Mouse (Mus musculus): Measurements from ENCODE around the gene T2. TPM values are rescaled to one million over a fixed set of nuclear protein-coding genes. Genes with fewer than 3 reads are reported as not detected.
"Not testable (repeated sequence)": the region's sequence is repeated elsewhere in the genome, so short reads cannot be mapped to it uniquely, and the experiment has no call there.

The T2 gene
- not detected in 2 replicates for total RNA-seq (2021)
- long read RNA-seq, result 0 reads

DNA sequence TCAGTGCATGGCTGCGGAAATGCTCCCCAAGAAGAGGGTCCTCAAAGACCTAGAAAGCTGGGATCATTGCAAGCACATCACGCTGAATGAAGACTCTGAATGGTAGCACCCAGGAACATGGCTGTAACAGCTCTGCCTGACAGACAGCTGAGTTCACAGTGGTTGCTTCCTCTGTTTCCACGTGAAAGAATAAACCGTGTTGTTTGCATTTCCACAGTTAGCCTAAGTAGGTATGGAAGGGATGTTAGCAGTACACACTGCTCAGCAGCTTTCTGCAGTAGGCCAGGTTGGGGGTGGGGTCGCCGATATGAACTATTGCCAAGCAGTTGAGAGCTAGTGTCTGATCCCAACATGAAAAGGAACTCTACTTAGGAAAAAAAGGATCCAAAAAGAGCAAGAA is at the start of gene T2:
Gene T2, plus strand, starts transcription at position 301 of the 400 bp plus-strand sequence.
- DNase-seq, result no peak

DNA sequence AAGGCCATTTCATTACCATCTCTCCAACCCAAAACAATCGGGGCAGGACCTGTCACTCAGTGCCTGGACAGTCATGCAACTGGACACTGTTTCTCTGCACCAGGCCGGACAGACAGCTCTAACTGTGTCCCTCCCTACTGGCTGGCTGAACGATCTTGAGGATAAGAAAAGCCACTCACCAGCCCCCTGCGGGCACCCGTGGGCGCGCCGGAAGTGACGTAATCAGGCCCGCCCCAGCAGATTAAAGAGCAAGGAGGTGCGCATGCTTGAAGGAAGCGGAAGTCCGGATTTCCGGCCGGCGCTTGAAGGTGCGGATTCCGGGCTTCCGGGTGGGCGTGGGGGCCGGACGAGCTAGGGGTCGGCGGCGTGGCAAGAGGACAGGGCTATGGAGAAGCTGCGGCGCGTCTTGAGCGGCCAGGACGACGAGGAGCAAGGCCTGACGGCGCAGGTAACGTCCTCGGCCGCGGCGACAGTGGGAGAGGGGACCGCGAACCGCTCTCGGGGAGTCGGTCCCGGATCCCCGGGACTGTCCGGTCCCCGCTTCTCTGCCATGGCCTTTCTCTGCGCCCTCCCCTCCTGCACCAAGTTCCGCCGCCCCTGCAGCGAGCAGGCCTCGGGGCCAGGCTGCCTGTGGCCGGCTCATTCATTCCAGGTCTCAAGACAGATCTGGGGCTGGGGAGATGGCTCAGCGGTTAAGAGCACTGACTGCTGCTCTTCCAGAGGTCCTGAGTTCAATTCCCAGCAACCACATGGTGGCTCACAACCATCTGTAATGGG is 44.8 kb upstream of the T2 start, which contains the start of gene Sft2d1:
Gene Sft2d1, plus strand, starts transcription at position 265 of the 777 bp plus-strand sequence.
- peak; percentile 98 for DNase-seq

DNA sequence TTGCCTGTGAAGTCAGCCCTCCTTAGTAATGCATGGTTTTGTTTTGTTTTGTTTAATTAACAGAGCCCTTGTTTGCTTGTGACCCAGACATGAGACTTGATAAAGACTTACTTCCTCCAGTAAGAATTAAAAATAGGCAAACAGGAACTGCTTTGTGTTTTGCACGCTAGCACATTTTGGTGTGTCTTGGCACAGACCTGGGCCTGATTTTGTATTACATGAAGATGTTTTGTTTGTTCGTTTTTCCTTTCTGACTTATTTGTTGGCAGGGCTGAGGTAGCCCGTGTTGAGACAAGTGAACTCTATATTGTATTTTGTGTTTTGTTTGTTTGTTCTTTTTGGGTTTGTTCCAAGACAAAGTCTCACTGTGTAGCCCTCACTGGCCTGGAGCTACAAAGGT is 44.0 kb upstream of the T2 start:
- DNase-seq, result no peak

DNA sequence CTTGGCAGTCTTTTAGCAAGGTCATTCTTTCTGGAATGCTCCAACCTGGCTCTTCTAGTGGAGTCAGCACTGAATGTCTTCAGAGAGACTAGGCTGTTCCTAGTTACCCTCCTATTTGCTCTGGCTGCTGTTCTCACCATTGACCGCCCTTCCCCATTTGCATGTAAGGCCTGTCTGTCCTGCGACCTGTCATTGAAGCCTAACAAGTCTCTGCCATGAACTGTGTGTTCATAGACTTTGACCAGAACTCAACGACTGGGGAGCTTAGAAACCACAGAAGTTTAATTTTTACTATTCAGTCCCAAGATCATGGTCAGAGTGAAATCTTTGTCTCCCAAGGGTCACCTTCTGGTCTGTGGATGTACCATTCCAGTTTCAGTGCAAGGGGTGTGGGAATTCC is 41.8 kb upstream of the T2 start:
- DNase-seq, result no peak

DNA sequence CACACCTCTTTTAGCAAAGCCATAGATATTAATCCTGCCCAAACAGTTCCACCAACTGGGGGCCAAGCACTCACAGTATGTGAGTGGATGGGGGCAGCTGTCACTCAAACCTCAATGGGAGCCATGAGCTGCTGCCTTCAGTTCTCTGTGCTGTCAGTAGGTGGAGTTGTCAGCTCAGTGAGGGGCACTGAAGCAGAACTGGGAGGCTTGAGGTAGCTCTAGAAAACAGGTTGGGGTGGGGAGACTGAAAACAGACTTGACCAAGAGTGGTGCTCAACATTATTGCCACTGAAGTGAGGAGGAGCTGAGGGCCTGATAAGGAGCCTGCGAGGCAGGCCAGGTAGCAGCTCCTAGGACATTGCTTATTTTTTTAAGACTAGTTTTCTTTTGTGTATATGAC is 39.5 kb upstream of the T2 start:
- DNase-seq, result no peak

DNA sequence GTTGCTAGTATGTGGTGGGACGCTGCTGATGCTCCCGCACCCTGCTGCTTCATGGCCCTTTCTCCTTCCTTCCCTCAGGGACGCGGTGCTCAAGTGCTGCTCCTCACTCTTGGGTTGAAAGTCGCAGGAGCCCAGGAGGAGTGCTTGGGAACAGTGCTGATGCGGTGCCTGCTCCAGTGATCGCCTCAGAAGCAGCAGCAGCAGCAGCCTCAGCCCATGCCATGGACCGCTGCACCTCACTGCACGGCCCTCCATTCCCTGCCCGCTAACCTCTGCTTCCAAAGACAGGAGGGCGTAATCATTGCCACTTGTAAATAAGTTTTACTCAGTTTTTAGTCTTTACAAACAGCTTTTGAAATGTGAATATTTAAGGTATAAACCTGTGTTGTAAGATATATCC is 28.9 kb upstream of the T2 start:
- not testable (repeated sequence) for DNase-seq

DNA sequence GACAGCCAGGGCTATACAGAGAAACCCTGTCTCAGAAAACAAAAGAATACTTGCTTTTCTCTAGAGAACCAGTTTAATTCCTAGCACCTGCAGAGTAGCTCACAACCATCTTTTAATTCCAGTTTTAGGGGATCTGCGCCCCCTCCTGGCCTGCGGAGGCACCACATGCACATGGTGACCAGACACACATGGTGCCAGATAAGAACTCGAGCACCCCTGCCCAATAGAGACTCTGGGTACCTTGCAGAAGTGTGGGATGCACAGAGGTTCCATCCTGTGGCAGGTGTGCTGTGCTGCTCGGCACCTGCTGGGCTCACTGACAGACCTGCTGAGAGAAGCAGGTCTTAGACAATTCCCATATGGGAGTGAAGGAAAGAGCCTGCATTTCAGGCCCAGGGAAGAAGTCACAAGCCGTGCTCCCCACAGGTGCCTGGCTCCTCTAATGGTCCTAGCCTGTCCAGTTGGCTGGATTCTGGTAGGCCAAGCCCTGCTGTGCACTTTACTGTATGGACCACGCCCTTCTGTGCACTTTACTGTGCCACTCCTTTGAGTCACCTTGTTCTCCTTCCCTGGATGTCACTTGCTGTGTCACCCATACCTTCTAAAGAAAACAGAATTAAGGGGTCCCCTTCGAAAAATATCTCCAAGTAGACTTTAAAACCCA is 27.1 kb upstream of the T2 start:
- no peak for DNase-seq

DNA sequence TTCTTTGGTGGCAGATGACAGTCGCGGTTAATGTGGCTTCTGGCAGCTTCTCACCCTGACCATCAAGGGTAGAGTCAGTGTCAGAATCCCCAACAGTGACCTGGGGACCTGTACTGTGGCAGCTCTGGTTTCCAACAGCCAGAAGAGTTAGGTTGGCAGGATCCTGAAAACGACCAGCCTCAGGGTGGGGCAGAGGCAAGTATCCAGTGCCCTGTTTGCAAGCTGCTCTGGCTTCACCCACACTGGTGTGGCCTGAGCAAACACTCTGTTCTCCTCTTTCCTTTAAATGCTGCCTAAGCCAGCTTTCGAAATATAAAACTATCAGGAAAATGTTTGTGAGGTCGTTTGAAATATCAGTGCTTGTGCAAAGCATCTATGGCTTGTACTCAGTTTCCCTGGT is 25.2 kb upstream of the T2 start:
- no peak for DNase-seq

DNA sequence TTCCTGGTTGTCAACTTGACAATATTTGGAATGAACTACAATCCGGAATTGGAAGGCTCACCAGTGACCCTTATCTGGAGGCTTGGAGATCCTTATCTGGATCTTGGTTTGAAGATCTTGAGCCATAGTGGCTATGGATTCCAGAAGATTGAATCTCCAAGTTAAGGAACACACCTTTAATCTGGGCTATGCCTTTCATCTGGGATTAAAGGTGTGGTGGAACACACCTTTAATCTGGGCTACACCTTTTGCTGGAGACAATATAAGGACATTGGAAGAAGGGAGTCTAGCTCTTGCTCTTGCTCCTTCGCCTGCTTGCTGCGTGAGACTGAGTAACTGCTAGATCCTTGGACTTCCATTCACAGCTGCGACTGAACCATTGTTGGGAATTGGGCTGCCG is 18.6 kb upstream of the T2 start, which contains the start of gene Prr18:
Gene Prr18, plus strand, starts transcription at position 301 of the 400 bp plus-strand sequence.
- DNase-seq, result not testable (repeated sequence)

DNA sequence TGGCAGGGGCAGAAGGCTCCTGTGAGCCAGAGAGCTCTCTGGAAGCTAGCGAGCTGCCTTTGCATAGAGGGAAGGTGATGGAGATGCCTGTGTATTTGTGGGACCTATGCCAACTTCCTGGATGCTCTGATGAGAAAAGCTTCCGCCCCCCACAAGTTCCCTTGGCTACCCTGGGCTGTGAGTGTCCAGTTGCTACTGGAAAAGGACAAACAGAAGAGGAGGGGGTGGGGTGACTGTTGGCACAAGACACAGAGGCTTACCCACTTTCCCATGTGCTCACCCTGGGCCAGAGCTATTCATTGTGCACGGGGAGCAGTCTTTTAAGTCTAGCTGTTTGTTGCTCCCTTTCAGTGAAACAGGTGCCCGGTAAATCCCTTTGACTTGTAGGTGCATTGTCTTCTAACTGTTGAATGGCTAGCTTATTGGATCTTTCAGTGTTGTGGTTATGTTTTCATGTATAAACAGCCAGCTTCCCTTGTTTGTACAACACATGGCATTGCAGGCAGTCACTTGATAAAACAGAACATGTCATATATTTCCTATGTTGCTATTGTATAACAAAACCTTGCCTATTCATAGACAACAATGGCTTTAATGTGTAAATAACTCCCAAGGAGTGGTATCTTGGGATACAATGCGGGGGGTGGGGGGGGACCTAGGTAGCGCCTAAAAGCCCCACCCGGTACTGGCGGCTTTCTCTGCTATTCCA is 16.0 kb upstream of the T2 start:
- DNase-seq, result no peak

DNA sequence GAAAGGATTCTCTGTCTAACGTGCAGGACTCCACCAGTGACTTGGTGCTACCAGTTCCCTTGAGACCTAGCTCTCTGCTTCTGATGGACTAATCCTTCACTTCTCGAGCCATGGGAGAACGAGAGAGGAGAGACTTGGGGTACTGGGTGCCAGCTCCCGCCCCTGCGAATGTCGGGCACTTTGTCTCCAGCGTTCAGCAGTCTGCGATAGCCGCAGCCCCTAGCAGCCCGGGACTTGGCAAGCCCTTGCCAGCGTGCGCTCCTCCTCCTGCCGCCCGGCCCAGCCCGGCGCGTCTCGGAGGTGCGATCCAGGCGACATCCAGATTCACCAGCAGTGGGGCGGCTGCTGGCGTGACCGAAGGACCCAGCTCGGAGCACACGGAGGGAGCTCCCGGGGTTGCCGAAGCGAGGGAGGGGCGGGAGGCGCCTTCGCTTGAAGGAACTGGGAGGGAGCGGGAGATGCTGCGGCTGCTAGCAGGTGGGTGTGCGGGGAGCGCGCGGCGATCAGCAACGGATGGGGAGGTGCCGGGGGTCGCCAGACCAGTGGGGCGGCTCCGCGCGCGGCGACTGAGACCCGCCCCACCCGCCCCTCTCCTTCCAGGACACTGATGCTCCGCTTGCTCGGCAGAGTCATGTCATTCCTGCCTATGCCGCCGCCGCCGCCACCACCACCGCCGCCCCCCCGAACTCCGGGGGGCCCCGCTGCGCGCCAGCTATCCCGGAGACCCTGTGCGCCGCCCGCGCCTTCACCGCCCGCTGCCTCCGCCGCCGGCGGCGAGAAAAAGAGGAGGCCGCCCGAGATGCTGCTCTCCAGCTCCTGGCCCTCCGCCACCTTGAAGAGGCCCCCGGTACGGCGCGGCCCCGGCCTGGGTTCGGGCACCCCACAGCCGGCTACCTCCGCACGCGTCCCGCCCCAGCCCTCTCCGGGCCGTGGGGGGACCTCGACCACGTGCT is 15.1 kb upstream of the T2 start:
- peak; percentile 36 for DNase-seq

DNA sequence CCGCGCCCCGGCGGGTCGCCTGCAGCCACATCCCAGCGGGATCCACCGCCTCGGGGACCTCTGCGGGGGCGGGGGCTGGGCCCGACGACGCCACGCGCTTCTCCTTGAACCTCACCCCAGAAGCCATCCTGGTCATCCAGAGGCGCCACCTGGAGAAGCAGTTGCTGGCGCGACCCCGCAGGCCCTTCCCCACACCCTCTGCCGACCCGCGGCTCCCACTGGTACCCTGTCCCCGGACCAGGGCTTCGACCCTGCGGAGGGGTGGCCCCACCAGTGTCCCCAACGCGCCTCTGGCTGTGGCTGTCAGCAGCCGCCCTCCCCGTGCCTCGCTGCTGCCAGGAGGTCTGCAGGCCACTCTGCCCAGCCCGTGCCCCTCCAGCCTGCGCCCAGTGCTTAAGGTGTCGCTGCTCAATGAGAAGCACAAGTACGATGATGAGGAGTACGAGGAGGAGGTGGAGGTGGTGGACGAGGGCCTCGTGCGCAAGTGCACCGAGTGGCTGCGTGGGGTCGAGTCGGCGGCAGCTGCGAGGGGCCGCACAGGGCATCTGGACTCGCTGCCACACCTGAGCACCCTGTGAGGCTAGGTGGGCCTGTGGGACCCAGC is 14.3 kb upstream of the T2 start:
- DNase-seq, result no peak

DNA sequence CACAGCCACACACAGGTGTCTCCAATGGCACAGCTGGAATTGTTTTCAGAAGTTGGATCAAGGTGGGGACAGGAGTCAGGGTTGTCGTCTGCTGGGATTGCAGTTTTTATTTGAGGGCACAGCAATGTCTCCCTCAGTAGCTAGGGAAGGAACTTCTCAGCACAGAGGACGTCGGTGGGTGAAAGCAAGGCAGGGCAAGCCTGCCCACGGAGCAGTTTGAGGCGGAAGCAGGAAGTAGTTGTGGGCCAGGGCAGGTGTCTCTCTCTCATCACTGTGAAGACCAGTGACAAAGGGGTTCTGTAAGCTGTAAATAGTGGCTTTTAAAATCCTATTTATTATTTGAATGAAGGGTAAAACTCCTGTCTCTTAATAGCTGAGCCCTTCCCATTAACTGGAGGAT is 13.1 kb upstream of the T2 start:
- no peak for DNase-seq

DNA sequence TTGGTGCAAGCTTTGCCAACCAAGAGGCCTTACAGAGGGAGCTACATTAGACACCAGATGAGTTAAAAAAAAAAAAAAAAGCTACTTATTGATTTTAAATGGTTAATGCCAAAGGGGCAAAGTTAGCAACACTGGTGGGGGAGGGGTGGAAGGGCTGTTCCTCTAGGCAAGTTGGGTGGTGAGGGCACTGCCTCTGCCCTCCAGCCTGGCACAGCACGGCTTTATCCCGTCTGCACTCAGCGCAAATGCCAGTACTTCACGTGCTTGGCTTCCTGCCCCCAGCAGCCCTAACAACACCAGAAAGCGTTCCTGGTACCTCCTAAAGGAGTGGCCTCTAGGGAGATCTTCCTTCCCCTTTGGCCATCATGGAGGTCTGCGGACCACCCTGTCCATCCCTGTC is 12.4 kb upstream of the T2 start:
- DNase-seq, result no peak

DNA sequence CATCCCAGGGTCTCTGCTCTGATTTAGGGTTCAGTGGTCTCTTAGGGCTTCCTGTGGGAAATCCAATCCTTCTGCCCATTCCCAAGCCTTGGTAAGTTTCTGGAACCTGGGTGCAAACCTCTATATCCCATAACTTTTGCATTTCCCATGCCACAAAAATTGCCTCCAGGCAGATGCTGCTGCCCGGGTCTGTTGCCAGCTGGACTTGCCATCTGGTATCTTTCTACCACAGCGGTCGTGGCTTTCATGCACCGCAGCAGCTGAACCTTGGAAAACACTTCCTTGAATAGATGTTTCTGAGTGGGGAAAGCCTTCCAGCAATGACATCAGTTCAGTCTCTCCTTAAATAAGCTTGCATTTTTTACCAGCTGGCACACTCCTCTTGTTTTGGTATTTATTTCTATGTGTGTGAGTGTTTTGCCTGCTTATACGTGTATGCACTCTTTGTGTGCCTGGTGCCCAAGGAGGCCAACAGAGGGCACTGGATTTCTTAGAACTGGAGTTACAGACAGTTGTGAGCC is 8.0 kb upstream of the T2 start:
- DNase-seq, result no peak

DNA sequence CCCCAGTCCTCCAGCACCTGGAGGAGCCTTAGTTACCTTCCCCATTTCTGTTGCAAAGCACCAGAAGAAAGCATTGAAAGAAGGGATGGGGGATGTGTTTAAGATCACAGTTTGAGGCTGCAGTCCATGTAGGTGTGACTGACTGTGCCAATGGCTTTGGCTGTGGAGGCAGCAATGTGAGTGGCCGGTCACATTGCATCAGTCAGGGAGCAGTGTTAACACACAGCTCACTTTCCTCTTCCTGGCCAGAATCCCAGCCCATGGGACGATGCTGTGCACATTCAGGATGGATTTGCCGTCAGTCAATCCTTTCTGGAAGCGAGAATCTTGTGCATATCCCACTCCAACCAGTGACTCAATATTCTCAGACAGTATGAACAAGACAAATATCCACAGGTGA is 6.9 kb upstream of the T2 start:
- no peak for DNase-seq

DNA sequence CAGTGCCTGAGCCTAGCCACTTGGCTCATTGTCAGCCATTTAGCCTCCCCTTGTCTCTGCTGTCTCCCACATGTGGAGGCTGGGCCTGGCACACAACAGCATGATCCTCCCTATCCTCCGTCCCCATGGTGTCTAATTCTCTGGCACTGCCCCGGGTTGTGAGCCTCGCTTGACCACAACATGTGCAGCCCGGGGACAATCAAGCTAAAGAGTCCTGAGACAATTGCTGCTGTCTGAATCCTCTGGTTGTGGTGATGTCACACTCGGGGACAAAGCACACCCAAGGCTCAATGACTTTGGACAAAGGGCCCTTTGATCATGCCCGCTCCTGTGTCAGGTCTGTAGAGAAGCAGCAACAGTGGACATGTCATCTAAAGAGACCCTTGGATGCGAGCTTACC is 4.7 kb upstream of the T2 start:
- no peak for DNase-seq

DNA sequence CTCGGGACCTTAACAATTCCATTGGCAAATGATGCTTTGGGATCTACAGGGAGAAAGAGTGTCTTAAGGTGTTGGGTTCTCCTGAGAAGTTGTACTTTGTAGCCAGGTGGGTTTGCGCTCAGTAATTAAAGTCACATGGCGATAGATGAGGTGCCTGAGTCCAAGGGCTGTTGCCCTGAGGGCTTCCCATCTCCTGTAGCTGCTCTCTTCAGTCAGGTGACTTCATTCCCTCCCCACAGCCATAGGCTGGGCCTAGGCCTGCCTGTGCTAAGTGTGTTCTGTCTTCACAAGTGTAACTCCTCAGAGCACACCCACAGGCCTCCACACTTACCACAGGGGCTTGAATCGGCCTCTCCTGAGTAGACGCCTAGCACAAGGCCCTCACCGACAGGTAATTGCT is 1.7 kb downstream of the T2 start:
- DNase-seq, result no peak

DNA sequence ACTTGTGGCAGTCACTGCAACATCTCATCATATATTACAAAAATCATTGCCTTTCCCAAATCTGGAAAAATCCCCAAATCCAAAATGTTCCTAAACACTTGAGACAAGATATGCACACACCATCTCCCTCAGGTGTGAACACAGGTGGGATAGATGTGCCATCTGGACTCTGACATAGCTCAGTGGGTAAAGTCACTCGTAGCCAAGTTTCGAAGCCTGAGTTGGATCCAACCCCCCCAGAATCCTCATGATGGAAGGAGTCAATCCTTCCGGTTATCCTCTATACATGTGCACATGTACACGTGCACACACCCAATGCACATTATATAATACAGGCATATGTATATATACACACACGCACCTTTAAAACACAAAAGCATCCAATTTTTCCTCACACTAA is 5.1 kb downstream of the T2 start:
- DNase-seq, result no peak

DNA sequence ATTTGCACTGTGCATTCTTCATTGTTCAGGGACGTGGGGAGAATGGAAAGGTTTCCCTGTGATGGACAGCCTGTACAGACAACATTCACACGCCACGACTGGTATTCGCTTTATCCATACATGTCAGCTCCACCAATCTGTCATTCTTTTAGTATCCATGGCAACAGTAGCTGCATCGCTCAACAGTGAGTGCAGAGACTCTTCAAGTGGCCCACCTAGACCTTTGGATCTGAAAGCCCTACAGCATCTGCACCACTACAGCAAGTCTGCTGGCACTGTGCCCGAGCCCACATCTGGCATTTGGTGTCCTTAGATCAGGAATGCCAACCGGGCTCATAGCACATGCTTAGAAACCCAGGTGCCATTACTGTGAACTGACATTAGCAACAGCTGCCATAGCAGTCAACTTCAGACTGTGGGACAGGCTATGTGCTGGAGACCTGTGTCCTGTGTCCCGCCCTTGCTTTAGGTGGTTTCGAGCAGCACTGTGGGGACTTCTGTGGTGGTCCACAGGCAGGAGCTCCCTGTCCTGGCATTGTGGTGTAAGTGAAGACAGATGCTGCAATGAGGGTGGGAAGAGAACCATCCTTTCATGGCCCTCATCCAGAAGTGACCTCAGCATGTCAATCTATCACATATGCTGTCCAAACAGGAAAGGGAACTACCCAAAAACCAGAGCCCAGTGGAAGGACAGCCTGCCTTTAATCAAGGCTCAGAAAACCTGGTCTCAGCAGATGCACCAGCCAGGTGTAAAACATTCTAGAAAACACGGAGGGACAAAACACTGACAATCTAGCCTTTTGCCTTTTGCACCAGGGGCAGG is 5.7 kb downstream of the T2 start:
- no peak for DNase-seq

Data from adrenal gland, postnatal 25 days (tissue).